Mouse (Mus musculus) midbrain, embryonic 13.5 days (tissue): Measurements from ENCODE around the gene Gpc6. TPM values are rescaled to one million over a fixed set of nuclear protein-coding genes. Genes with fewer than 3 reads are reported as not detected.

Experiments used
- ATAC-seq: fragments of 200-750 bp; cut with Nextera tagmentation; 2 replicates; pipeline ENCODE4 v1.8.0; 2017; ENCODE audit warnings: mild to moderate bottlenecking, moderate TSS enrichment, moderate library complexity
- H3K27ac ChIP-seq: fragments of 300-500 bp; sonication (generic); 2 replicates; pipeline ENCODE4 v1.5.1; 2015; ENCODE audit warnings: inconsistent platforms, mild to moderate bottlenecking, moderate library complexity
- H3K27me3 ChIP-seq: fragments of 300-500 bp; sonication (generic); 2 replicates; pipeline ENCODE4 v1.6.1; 2015; ENCODE audit warnings: mild to moderate bottlenecking, inconsistent platforms
- H3K36me3 ChIP-seq: fragments of 300-500 bp; sonication (generic); 2 replicates; pipeline ENCODE4 v1.6.1; 2015; ENCODE audit warnings: mild to moderate bottlenecking, inconsistent platforms
- H3K4me1 ChIP-seq: fragments of 300-500 bp; sonication (generic); replicated peaks from 2 replicates; pipeline ENCODE4 v1.6.1; 2015; ENCODE audit warnings: inconsistent platforms
- H3K4me2 ChIP-seq: fragments of 300-500 bp; sonication (generic); replicated peaks from 2 replicates; pipeline ENCODE4 v1.6.1; 2015; ENCODE audit warnings: moderate library complexity, mild to moderate bottlenecking, inconsistent platforms
- H3K4me3 ChIP-seq: fragments of 300-500 bp; sonication (generic); replicated peaks from 2 replicates; pipeline ENCODE4 v1.5.1; 2015; ENCODE audit warnings: mild to moderate bottlenecking, inconsistent platforms
- H3K9ac ChIP-seq: fragments of 300-500 bp; sonication (generic); replicated peaks from 2 replicates; pipeline ENCODE4 v1.6.1; 2015; ENCODE audit warnings: mild to moderate bottlenecking, inconsistent platforms
- H3K9me3 ChIP-seq: fragments of 300-500 bp; sonication (generic); 2 replicates; pipeline ENCODE4 v1.6.1; 2016; ENCODE audit warnings: mild to moderate bottlenecking, inconsistent platforms
- WGBS: fragments of 180-500 bp; shearing (Covaris S2); methylation state at CpG from one replicate; pipeline ENCODE4 v1.1.7; 2015; 5-methylcytosine and 5-hydroxymethylcytosine counted together
- polyA plus RNA-seq: library from polyadenylated mRNA; unstranded; fragments of >200 nt; fragmentation: Nextera tagmentation; extraction: Ambion mirVana; gene quantifications from 2 replicates; pipeline ENCODE4 v1.2.1, GENCODE M21; 2015

The Gpc6 gene
- polyA plus RNA-seq, 1 experiment from 2014 or later: 20.8 TPM

DNA sequence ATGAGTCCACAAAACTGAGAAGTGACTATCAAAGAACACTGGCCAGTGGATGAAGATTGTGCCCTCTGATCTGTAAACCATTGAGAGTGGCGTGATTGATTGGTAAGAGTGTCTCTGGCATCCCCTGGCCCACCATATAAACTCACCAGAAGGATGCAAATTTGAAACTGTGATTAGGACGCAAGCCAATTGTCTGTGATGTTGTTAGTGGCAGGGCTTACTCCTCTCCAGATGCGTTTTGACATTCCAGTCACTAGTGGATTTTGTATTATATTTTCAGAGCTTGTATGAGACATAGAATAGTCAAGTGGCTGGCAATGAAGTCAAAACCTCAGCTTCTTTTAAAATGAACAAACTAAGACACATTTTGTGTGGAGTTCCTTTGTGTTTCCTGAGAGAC is 604.3 kb downstream of the Gpc6 start:
- Histone ChIP-seq H3K4me2 (no peak overlapping the region), H3K27ac (no peak overlapping the region), H3K4me1 (0 out of 2 replicates have a peak, but pooled peaks cover 4% of the 10 kb centered on the region), H3K27me3 (no peaks in the 10 kb centered on the region), H3K36me3 (no peaks in the 10 kb centered on the region), H3K9ac (no peak overlapping the region), H3K9me3 (no peaks in the 10 kb centered on the region), H3K4me3 (no peak overlapping the region)
- no peak for ATAC-seq
- 82% methylated on average over 3 of the region's 3 CpGs for WGBS

GRCm38 (mm10) chr14:117552776-117553175 is 627.7 kb downstream of the Gpc6 start:
- Histone ChIP-seq H3K4me2 (no peak overlapping the region), H3K4me1 (no peaks in the 10 kb centered on the region), H3K9ac (no peak overlapping the region), H3K27me3 (no peaks in the 10 kb centered on the region), H3K27ac (no peak overlapping the region), H3K36me3 (no peaks in the 10 kb centered on the region), H3K9me3 (no peaks in the 10 kb centered on the region), H3K4me3 (no peak overlapping the region)
- ATAC-seq: no peak

- WGBS: 71% methylated on average over 7 of the region's 7 CpGs
- no peaks in the 10 kb centered on the region for H3K36me3 ChIP-seq
- H3K4me1 ChIP-seq: no peaks in the 10 kb centered on the region
- no peak for ATAC-seq
- H3K27ac ChIP-seq: no peak overlapping the region
- H3K4me3 ChIP-seq: no peak overlapping the region
- no peaks in the 10 kb centered on the region for H3K9me3 ChIP-seq
- no peaks in the 10 kb centered on the region for H3K27me3 ChIP-seq
- H3K9ac ChIP-seq: no peak overlapping the region
- no peak overlapping the region for H3K4me2 ChIP-seq
These were observed 631.7 kb downstream of the Gpc6 start for GRCm38 (mm10) chr14:117556715-117557320.

GRCm38 (mm10) chr14:117562146-117562545 is 637.0 kb downstream of the Gpc6 start:
- no peaks in the 10 kb centered on the region for H3K36me3 ChIP-seq
- 71% methylated on average over 4 of the region's 4 CpGs for WGBS
- H3K4me3 ChIP-seq: no peak overlapping the region
- no peak overlapping the region for H3K9ac ChIP-seq
- H3K9me3 ChIP-seq: no peaks in the 10 kb centered on the region
- H3K4me1 ChIP-seq: no peaks in the 10 kb centered on the region
- no peak for ATAC-seq
- H3K27ac ChIP-seq: no peak overlapping the region
- no peaks in the 10 kb centered on the region for H3K27me3 ChIP-seq
- H3K4me2 ChIP-seq: no peak overlapping the region

DNA sequence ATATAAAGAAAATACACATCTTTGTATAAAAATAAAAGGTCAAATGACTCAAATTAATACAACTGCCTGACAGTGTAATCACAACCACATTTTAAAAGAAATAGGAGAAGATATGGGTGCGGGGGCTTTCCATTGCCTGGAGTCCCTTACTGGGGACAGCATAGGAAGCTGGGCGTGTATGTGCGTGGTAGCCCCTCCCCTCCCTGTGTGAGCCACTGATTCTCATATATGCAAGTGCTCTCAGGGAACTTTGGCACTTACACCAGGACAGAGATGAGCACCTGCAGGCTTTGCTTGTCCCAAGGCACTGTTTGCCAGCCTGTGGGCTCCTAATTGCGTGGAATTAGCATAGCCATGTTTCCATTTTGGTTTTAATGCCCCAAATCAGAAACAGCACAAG is 644.2 kb downstream of the Gpc6 start:
- no peaks in the 10 kb centered on the region for H3K9me3 ChIP-seq
- no peak overlapping the region for H3K4me3 ChIP-seq
- no peak overlapping the region for H3K9ac ChIP-seq
- H3K27me3 ChIP-seq: no peaks in the 10 kb centered on the region
- ATAC-seq: no peak
- no peak overlapping the region for H3K4me2 ChIP-seq
- H3K4me1 ChIP-seq: 0 out of 2 replicates have a peak, but pooled peaks cover 2% of the 10 kb centered on the region
- no peaks in the 10 kb centered on the region for H3K36me3 ChIP-seq
- 84% methylated on average over 4 of the region's 4 CpGs for WGBS
- H3K27ac ChIP-seq: no peak overlapping the region

- Histone ChIP-seq H3K9me3 (no peaks in the 10 kb centered on the region), H3K9ac (no peak overlapping the region), H3K4me3 (no peak overlapping the region), H3K4me2 (no peak overlapping the region), H3K27ac (no peak overlapping the region), H3K27me3 (no peaks in the 10 kb centered on the region), H3K4me1 (0 out of 2 replicates have a peak, but pooled peaks cover 2% of the 10 kb centered on the region), H3K36me3 (no peaks in the 10 kb centered on the region)
- no peak for ATAC-seq
- WGBS: 92% methylated on average over 8 of the region's 8 CpGs
These were observed 647.1 kb downstream of the Gpc6 start for GRCm38 (mm10) chr14:117572213-117572612.

- 87% methylated on average over 6 of the region's 6 CpGs for WGBS
- no peak overlapping the region for H3K9ac ChIP-seq
- H3K36me3 ChIP-seq: no peaks in the 10 kb centered on the region
- H3K4me2 ChIP-seq: no peak overlapping the region
- H3K27me3 ChIP-seq: no peaks in the 10 kb centered on the region
- no peaks in the 10 kb centered on the region for H3K9me3 ChIP-seq
- 0 out of 2 replicates have a peak, but pooled peaks cover 2% of the 10 kb centered on the region for H3K4me1 ChIP-seq
- no peak overlapping the region for H3K27ac ChIP-seq
- ATAC-seq: no peak
- no peak overlapping the region for H3K4me3 ChIP-seq
These were observed 649.1 kb downstream of the Gpc6 start for GRCm38 (mm10) chr14:117574216-117574615.

GRCm38 (mm10) chr14:117581740-117582139 is 656.6 kb downstream of the Gpc6 start:
- Histone ChIP-seq H3K36me3 (no peaks in the 10 kb centered on the region), H3K9me3 (no peaks in the 10 kb centered on the region), H3K9ac (no peak overlapping the region), H3K27me3 (no peaks in the 10 kb centered on the region), H3K4me2 (no peak overlapping the region), H3K4me3 (no peak overlapping the region), H3K27ac (no peak overlapping the region), H3K4me1 (no peaks in the 10 kb centered on the region)
- 94% methylated on average over 6 of the region's 6 CpGs for WGBS
- no peak for ATAC-seq

- Histone ChIP-seq H3K27me3 (no peaks in the 10 kb centered on the region), H3K27ac (no peak overlapping the region), H3K4me1 (peaks cover 5% of the 10 kb centered on the region; the same call in 1 of the 2 replicates), H3K9ac (no peak overlapping the region), H3K4me2 (no peak overlapping the region), H3K9me3 (no peaks in the 10 kb centered on the region), H3K36me3 (no peaks in the 10 kb centered on the region), H3K4me3 (no peak overlapping the region)
- no peak for ATAC-seq
- WGBS: 64% methylated on average over 5 of the region's 5 CpGs
These were observed 674.6 kb downstream of the Gpc6 start for GRCm38 (mm10) chr14:117599758-117600157.

DNA sequence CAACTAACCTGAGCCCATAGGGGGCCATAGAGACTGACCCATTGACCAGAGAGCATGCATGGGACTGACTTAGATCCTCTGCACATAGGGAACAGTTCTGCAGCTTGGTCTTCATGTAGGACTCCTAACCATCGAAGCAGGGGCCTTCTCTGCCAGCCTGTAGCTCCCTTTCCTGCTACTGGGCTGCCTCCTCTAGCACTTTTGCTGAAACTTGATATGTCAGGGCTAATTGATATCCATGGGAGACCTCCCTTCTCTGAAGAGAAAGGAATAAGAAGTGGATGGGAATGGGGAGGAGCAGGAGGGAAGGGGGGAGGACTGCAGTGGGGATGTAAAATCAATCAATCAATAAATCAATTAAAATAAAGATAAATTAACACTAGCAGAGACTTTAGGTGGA is 678.7 kb downstream of the Gpc6 start:
- Histone ChIP-seq H3K4me2 (no peak overlapping the region), H3K4me3 (no peak overlapping the region), H3K9ac (no peak overlapping the region), H3K27ac (no peak overlapping the region), H3K9me3 (no peaks in the 10 kb centered on the region), H3K36me3 (no peaks in the 10 kb centered on the region), H3K4me1 (peaks cover 5% of the 10 kb centered on the region; the same call in 1 of the 2 replicates), H3K27me3 (no peaks in the 10 kb centered on the region)
- 84% methylated on average over 1 of the region's 1 CpGs for WGBS
- no peak for ATAC-seq

- Histone ChIP-seq H3K9me3 (0 out of 2 replicates have a peak, but pooled peaks cover 6% of the 10 kb centered on the region), H3K9ac (no peak overlapping the region), H3K4me1 (no peaks in the 10 kb centered on the region), H3K4me2 (no peak overlapping the region), H3K36me3 (no peaks in the 10 kb centered on the region), H3K27me3 (no peaks in the 10 kb centered on the region), H3K4me3 (no peak overlapping the region), H3K27ac (no peak overlapping the region)
- no peak for ATAC-seq
- WGBS: 91% methylated on average over 2 of the region's 2 CpGs
These were observed 680.6 kb downstream of the Gpc6 start for GRCm38 (mm10) chr14:117605750-117606149.

DNA sequence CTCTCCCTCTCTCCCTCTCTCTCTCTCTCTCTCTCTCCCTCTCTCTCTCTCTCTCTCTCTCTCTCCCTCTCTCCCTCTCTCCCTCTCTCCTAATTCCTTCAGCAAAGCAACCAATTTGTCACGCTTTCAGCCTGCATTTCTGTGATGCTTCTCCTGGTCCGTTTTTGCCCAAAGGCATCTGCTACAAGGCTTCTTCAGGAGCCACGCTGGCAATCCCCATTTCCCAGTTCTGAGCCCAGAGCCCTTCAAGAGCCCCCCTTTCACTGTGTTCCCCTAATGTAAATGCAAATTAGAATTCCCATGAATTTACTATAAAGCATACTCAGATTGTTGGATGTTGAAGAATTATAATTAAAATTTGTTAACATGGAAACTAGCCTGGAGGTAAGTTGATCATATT is 686.0 kb downstream of the Gpc6 start:
- H3K36me3 ChIP-seq: no peaks in the 10 kb centered on the region
- H3K27me3 ChIP-seq: no peaks in the 10 kb centered on the region
- H3K4me2 ChIP-seq: no peak overlapping the region
- H3K27ac ChIP-seq: no peak overlapping the region
- WGBS: 61% methylated on average over 3 of the region's 3 CpGs
- ATAC-seq: 0 out of 2 replicates have a peak, but pooled peaks have one; percentile 30
- H3K4me3 ChIP-seq: no peak overlapping the region
- H3K9me3 ChIP-seq: 0 out of 2 replicates have a peak, but pooled peaks cover 6% of the 10 kb centered on the region
- no peaks in the 10 kb centered on the region for H3K4me1 ChIP-seq
- H3K9ac ChIP-seq: no peak overlapping the region
